Mouse (Mus musculus): ENCODE data around the gene Nf2.

GRCm38 (mm10) chr11:4783116-4783515, 66.2 kb downstream of the Nf2 start:
- TF ChIP-seq MAX (IDR thresholded peaks at IDR 0.05; ENCODE audit: low read length) (no peak), HCFC1 (IDR thresholded peaks at IDR 0.05; ENCODE audit: low read depth, low read length) (no peak), POLR2A (IDR thresholded peaks at IDR 0.05; ENCODE audit: low read depth, low read length) (no peak), CHD2 (IDR thresholded peaks at IDR 0.05; ENCODE audit: low read length) (no peak), CTCF (conservative IDR thresholded peaks at IDR 0.05 in 1 of 2, IDR thresholded peaks at IDR 0.05 in 1 of 2; ENCODE audit: low read depth in 2 of 2, low read length in 2 of 2) (no peak), USF2 (conservative IDR thresholded peaks at IDR 0.05; ENCODE audit: low read depth, low read length) (no peak)

All from CH12.LX (cell line).